Mouse (Mus musculus) left cerebral cortex, postnatal 14 days (tissue): Measurements from ENCODE around the gene Nes. TPM values are rescaled to one million over a fixed set of nuclear protein-coding genes. Genes with fewer than 3 reads are reported as not detected.

Source experiments
- DNase-seq, 2 experiments: peaks; one replicate each; pipeline ENCODE4 v3.0.0; 2021 to 2022; ENCODE audit warnings: low spot score in 2 of 2, mixed read lengths in 1 of 2
- intact Hi-C: fragments of 180-260 bp; cut with DNase I; formaldehyde crosslinking; loops from one replicate; pipeline ENCODE4 v1.15.1; 2025
- total RNA-seq, 2 experiments: library from RNA; stranded (reverse); gene quantifications; 2 replicates each; pipeline ENCODE4 v1.2.3; 2021

The Nes gene
- total RNA-seq, 2 experiments from 2014 or later: 10.1 to 10.4 TPM

- intact Hi-C loops: no loop called here
- DNase-seq: peak; percentile 68 to 77
Measured at GRCm38 (mm10) chr3:87998747-87999146, 27.9 kb downstream of the Nes start.

GRCm38 (mm10) chr3:87999243-87999895, 28.5 kb downstream of the Nes start:
- intact Hi-C loops: no loop called here
- no peak for DNase-seq

GRCm38 (mm10) chr3:88000181-88000580, 29.3 kb downstream of the Nes start, which contains the start of gene Bcan:
Gene Bcan, minus strand, starts transcription at chr3:88000230.
- intact Hi-C loops: no loop called here
- DNase-seq: peak; percentile 47 to 57

GRCm38 (mm10) chr3:88000816-88001595, 30.1 kb downstream of the Nes start:
- peak in 1 of 2 experiments; percentile 61 for DNase-seq
- intact Hi-C loops: no loop called here

GRCm38 (mm10) chr3:88002291-88002976, 31.6 kb downstream of the Nes start:
- DNase-seq: no peak
- intact Hi-C loops: no loop called here

- DNase-seq: peak in 1 of 2 experiments; percentile 54
- intact Hi-C loops: no loop called here
Measured at GRCm38 (mm10) chr3:88005822-88006786, 35.2 kb downstream of the Nes start.

- intact Hi-C loops: loop anchor here (2.0 kb wide), 1 partner anchor 60 kb away; no protein-coding TSS in a partner anchor
- no peak for DNase-seq
Measured at GRCm38 (mm10) chr3:88010634-88011265, 39.9 kb downstream of the Nes start.

- intact Hi-C loops: no loop called here
- DNase-seq: peak; percentile 55 to 63
Measured at GRCm38 (mm10) chr3:88022322-88023191, 51.7 kb downstream of the Nes start.

GRCm38 (mm10) chr3:88023192-88024074, 52.6 kb downstream of the Nes start:
- intact Hi-C loops: no loop called here
- DNase-seq: no peak

GRCm38 (mm10) chr3:88026823-88027222, 55.9 kb downstream of the Nes start:
- no peak for DNase-seq
- intact Hi-C loops: no loop called here

- no peak for DNase-seq
- intact Hi-C loops: no loop called here
Measured at GRCm38 (mm10) chr3:88027434-88028186, 56.7 kb downstream of the Nes start, which contains the start of gene Hapln2. Gene Hapln2, minus strand, starts transcription at chr3:88027583.

Other genes starting within 250 kb of the Nes start
- under 1 TPM; 0.21 to 0.55 TPM for gene Lrrc71, start 222.5 kb upstream of the Nes start, total RNA-seq
- gene Ntrk1, start 175.9 kb upstream of the Nes start, total RNA-seq: under 1 TPM in 1 of 2 experiments, not detected in 1; 0.61 TPM
- gene Insrr, start 174.1 kb upstream of the Nes start, total RNA-seq: under 1 TPM; 0.57 to 0.66 TPM
- 1 to 10 TPM; 7.3 to 9.1 TPM for gene Pear1, start 146.8 kb upstream of the Nes start, total RNA-seq
- not detected for gene Sh2d2a, start 124.3 kb upstream of the Nes start, total RNA-seq
- 10 to 100 TPM; 64.4 to 65.9 TPM for gene Prcc, start 85.5 kb upstream of the Nes start, total RNA-seq
- 100 to 1,000 TPM; 130 to 139 TPM for gene Hdgf, start 64.8 kb upstream of the Nes start, total RNA-seq
- 10 to 100 TPM; 45.5 to 48.5 TPM for gene Mrpl24, start 51.6 kb upstream of the Nes start, total RNA-seq
- gene Isg20l2, start 40.8 kb upstream of the Nes start, total RNA-seq: 10 to 100 TPM; 14.3 to 15.2 TPM
- gene Rrnad1, start 40.4 kb upstream of the Nes start, total RNA-seq: 10 to 100 TPM; 17.7 to 19.0 TPM
- gene Crabp2, start 22.4 kb upstream of the Nes start, total RNA-seq: 1 to 10 TPM; 5.4 to 5.9 TPM
- gene Bcan, start 29.2 kb downstream of the Nes start, total RNA-seq: 100 to 1,000 TPM; 297 to 331 TPM
- 1 to 10 TPM; 1.3 TPM for gene Hapln2, start 56.5 kb downstream of the Nes start, total RNA-seq
- gene Gpatch4, start 72.0 kb downstream of the Nes start, total RNA-seq: 10 to 100 TPM; 15.5 to 16.5 TPM
- gene Naxe, start 87.4 kb downstream of the Nes start, total RNA-seq: 10 to 100 TPM; 60.8 to 64.2 TPM
- not detected for gene Ttc24, start 107.2 kb downstream of the Nes start, total RNA-seq
- 1 to 10 TPM in 1 of 2 experiments, under 1 TPM in 1; 0.66 to 1.2 TPM for gene Iqgap3, start 110.9 kb downstream of the Nes start, total RNA-seq
- 100 to 1,000 TPM; 196 to 201 TPM for gene Mef2d, start 171.3 kb downstream of the Nes start, total RNA-seq